Mouse (Mus musculus): ENCODE data around the gene Gm11492. TPM values are rescaled to one million over a fixed set of nuclear protein-coding genes. Genes with fewer than 3 reads are reported as not detected.
A peak's percentile ranks its signal among the peaks of the same experiment; 100 is the strongest.

Gm11492 gene
- polyA plus RNA-seq, 1 experiment = not detected

- H3K36me3 ChIP-seq (ENCODE audit: control insufficient read depth, insufficient read depth, low read length) = no peaks in the 10 kb centered on the region
- no peaks in the 10 kb centered on the region for H3K27me3 ChIP-seq (ENCODE audit: control insufficient read depth, insufficient read depth, low read length)
- TF ChIP-seq CTCF (IDR thresholded peaks at IDR 0.05; ENCODE audit: extremely low read depth, insufficient read length, insufficient replicate concordance, low read depth, low read length) (no peak), POLR2A (IDR thresholded peaks at IDR 0.05; ENCODE audit: low read depth, low read length) (no peak)
- H3K27ac ChIP-seq (ENCODE audit: insufficient read depth, low read depth, low read length) = peak overlapping the region; percentile 61
- H3K4me3 ChIP-seq (ENCODE audit: low read depth, low read length) = no peak overlapping the region
- H3K4me1 ChIP-seq (ENCODE audit: control insufficient read depth, insufficient read depth, insufficient read length, low read length) = peaks cover 6% of the 10 kb centered on the region
- WGBS = 74% methylated on average over 10 of the region's 10 CpGs
These were observed 18.5 kb downstream of the Gm11492 start for GRCm38 (mm10) chr11:87584711-87585505.

DNA sequence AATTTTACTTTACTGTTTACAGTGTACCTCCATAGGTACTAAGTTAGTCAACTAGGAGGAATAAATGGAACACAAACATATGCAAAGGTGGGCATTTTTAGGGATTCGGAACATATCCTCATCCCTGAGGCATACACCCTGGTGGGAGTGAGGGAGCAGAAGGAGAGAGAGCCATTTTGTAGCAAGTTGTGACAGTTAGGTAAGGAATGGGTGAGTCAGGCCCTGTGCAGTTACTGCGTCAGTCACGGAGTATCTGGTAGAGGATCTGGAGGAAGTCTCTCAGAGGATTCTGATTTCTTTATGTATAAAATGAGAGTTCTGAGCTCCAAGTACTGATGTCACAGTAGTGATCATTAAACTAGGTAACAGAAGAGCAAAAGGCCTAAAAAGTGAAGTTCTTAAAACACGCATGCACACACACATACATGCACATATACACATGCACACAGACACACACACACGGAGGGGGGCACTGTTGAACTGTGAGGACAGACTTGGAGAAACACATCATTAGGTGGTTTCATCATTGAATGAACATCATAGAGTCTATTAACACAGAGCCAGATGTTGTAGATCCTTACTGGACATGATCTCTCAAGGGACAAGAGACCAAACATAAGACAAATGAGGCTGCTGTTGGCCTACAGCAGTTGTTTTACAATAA, 20.9 kb downstream of the Gm11492 start:
- peaks cover 6% of the 10 kb centered on the region for H3K4me1 ChIP-seq (ENCODE audit: control insufficient read depth, insufficient read depth, insufficient read length, low read length)

GRCm38 (mm10) chr11:87589605-87590004, 23.2 kb downstream of the Gm11492 start:
- Histone ChIP-seq H3K27me3 (ENCODE audit: control insufficient read depth, insufficient read depth, low read length) (no peaks in the 10 kb centered on the region), H3K4me1 (ENCODE audit: control insufficient read depth, insufficient read depth, insufficient read length, low read length) (no peaks in the 10 kb centered on the region), H3K27ac (ENCODE audit: insufficient read depth, low read depth, low read length) (no peak overlapping the region), H3K4me3 (ENCODE audit: low read depth, low read length) (no peak overlapping the region), H3K36me3 (ENCODE audit: control insufficient read depth, insufficient read depth, low read length) (peaks cover 2% of the 10 kb centered on the region)
- 86% methylated on average over 8 of the region's 8 CpGs for WGBS
- no peak for TF ChIP-seq CTCF (IDR thresholded peaks at IDR 0.05; ENCODE audit: extremely low read depth, insufficient read length, insufficient replicate concordance, low read depth, low read length)
- TF ChIP-seq POLR2A (IDR thresholded peaks at IDR 0.05; ENCODE audit: low read depth, low read length) = no peak

More for the DNA sequence above, 20.9 kb downstream of the Gm11492 start:
- TF ChIP-seq POLR2A (IDR thresholded peaks at IDR 0.05; ENCODE audit: low read depth, low read length) = no peak
- TF ChIP-seq CTCF (IDR thresholded peaks at IDR 0.05; ENCODE audit: extremely low read depth, insufficient read length, insufficient replicate concordance, low read depth, low read length) = no peak
- Histone ChIP-seq H3K36me3 (ENCODE audit: control insufficient read depth, insufficient read depth, low read length) (no peaks in the 10 kb centered on the region), H3K27me3 (ENCODE audit: control insufficient read depth, insufficient read depth, low read length) (no peaks in the 10 kb centered on the region), H3K4me3 (ENCODE audit: low read depth, low read length) (no peak overlapping the region), H3K27ac (ENCODE audit: insufficient read depth, low read depth, low read length) (no peak overlapping the region)
- WGBS = 90% methylated on average over 5 of the region's 5 CpGs

DNA sequence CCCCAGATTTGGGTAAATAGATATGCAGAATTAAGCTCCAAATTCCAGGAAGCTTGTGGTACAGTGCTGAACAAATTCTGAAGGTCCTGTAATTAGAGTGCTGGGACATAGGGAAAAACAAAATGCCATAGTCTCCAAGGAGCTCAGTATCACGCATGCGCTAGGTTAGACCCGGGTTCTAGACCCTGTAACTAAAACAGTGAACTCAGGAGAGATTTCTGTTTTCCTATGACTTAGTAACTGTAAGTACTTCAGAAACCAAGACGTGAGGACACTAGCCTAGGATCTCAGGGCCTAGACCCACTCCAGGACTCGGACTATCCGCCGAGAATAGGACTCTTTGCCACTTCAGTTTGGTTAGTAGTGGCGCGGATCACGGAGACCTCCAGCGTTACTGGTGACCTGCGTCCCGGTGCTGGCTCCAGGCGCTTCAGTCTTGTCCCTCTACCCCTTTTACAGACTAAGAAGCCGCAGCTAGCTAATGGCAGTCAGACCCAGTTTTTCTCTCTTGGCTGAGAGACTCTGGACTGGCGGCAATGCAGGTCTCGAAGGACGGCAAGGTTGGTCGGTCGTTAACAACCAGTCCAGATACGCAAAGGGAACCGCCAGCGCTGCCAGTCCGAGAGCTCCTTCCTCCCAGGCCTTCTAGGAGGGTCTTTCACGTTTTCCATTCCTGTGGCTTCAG, 24.5 kb downstream of the Gm11492 start:
- TF ChIP-seq POLR2A (IDR thresholded peaks at IDR 0.05; ENCODE audit: low read depth, low read length) (no peak), CTCF (IDR thresholded peaks at IDR 0.05; ENCODE audit: extremely low read depth, insufficient read length, insufficient replicate concordance, low read depth, low read length) (no peak)
- H3K27me3 ChIP-seq (ENCODE audit: control insufficient read depth, insufficient read depth, low read length) = no peaks in the 10 kb centered on the region
- H3K4me3 ChIP-seq (ENCODE audit: low read depth, low read length) = peak overlapping the region; percentile 64
- H3K27ac ChIP-seq (ENCODE audit: insufficient read depth, low read depth, low read length) = peak overlapping the region; percentile 81
- H3K4me1 ChIP-seq (ENCODE audit: control insufficient read depth, insufficient read depth, insufficient read length, low read length) = peaks cover 1% of the 10 kb centered on the region; the same call in 1 of the 2 replicates
- WGBS = 1% methylated on average over 25 of the region's 25 CpGs
- H3K36me3 ChIP-seq (ENCODE audit: control insufficient read depth, insufficient read depth, low read length) = peaks cover 2% of the 10 kb centered on the region

- 1% methylated on average over 61 of the region's 61 CpGs for WGBS
- Histone ChIP-seq H3K36me3 (ENCODE audit: control insufficient read depth, insufficient read depth, low read length) (peaks cover 2% of the 10 kb centered on the region), H3K4me3 (ENCODE audit: low read depth, low read length) (peak within 1 kb of the TSS; percentile 70), H3K4me1 (ENCODE audit: control insufficient read depth, insufficient read depth, insufficient read length, low read length) (peaks cover 2% of the 10 kb centered on the region; the same call in 1 of the 2 replicates), H3K27me3 (ENCODE audit: control insufficient read depth, insufficient read depth, low read length) (no peaks in the 10 kb centered on the region), H3K27ac (ENCODE audit: insufficient read depth, low read depth, low read length) (peak within 1 kb of the TSS; percentile 92)
- TF ChIP-seq CTCF (IDR thresholded peaks at IDR 0.05; ENCODE audit: extremely low read depth, insufficient read length, insufficient replicate concordance, low read depth, low read length) (no peak), POLR2A (IDR thresholded peaks at IDR 0.05; ENCODE audit: low read depth, low read length) (peak; percentile 96)
These were observed 25.3 kb downstream of the Gm11492 start, which contains the start of gene Mtmr4 for GRCm38 (mm10) chr11:87591526-87592353. Gene Mtmr4, plus strand, starts transcription at chr11:87592162.

- TF ChIP-seq POLR2A (IDR thresholded peaks at IDR 0.05; ENCODE audit: low read depth, low read length) (no peak; the same call in 1 of the 2 replicates), CTCF (IDR thresholded peaks at IDR 0.05; ENCODE audit: extremely low read depth, insufficient read length, insufficient replicate concordance, low read depth, low read length) (no peak; the same call in 1 of the 2 replicates)
- H3K36me3 ChIP-seq (ENCODE audit: control insufficient read depth, insufficient read depth, low read length) = peaks cover 6% of the 10 kb centered on the region
- WGBS = 0% methylated on average over 15 of the region's 15 CpGs
- H3K27me3 ChIP-seq (ENCODE audit: control insufficient read depth, insufficient read depth, low read length) = no peaks in the 10 kb centered on the region
- H3K4me1 ChIP-seq (ENCODE audit: control insufficient read depth, insufficient read depth, insufficient read length, low read length) = peaks cover 2% of the 10 kb centered on the region; the same call in 1 of the 2 replicates
- H3K27ac ChIP-seq (ENCODE audit: insufficient read depth, low read depth, low read length) = peak overlapping the region; percentile 92
- peak overlapping the region; percentile 70 for H3K4me3 ChIP-seq (ENCODE audit: low read depth, low read length)
These were observed 25.9 kb downstream of the Gm11492 start for GRCm38 (mm10) chr11:87592354-87592695.

All from small intestine, adult 2 months (tissue).